Comparison of ENCODE assay signal across 28 mouse cellular contexts in the genomic region with DNA sequence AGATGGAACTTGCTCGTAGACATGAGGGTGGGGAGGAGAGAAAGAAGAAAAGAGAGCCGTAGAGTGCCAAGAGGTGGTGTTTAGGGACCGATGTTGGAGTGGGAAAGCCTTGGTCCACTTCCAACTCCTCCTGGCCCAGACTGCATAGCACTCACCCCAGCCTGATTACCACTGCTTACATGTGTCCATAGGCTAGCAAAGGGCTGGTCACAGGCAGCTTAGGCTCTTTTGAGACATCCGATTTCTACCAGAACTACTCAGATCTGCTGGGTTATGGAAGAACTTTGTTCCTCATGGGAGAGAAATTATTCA. TPM values are rescaled to one million over a fixed set of nuclear protein-coding genes. Genes with fewer than 3 reads are reported as not detected.
DNase-seq lines count a peak whose midpoint lies in the region; ATAC-seq and TF ChIP-seq lines count a peak whose summit lies in the region.
"Had no signal": no experiment of that assay in that cellular context is flagged by ENCODE, and none has a peak within 500 bp of the region (broad histone marks: within the 10 kb centered on the region; RNA-seq: fewer than 3 reads in every experiment).

No protein-coding gene starts in this region.

- intact Hi-C loops in left cerebral cortex, postnatal 4 days (cut with DNase I), result no loop called here

- H3K4me3 ChIP-seq in lung, postnatal 0 days (ENCODE audit: low read depth, low read length), result no peak overlapping the region
- no peak overlapping the region for H3K4me3 ChIP-seq in brown adipose tissue, adult 24 weeks (ENCODE audit: insufficient read depth, low read depth, low read length)
- H3K4me3 ChIP-seq: embryonic facial prominence, embryonic 13.5 days; embryonic facial prominence, embryonic 15.5 days; erythroblast, embryonic 14.5 days; forebrain, embryonic 10.5 days; forebrain, embryonic 12.5 days had no signal

- no peaks in the 10 kb centered on the region for H3K27me3 ChIP-seq in lung, postnatal 0 days (replicated peaks; ENCODE audit: insufficient read depth, low read length)
- H3K27me3 ChIP-seq: CH12.LX; embryonic facial prominence, embryonic 13.5 days; embryonic facial prominence, embryonic 15.5 days; forebrain, embryonic 12.5 days; Patski had no signal

- peak; percentile 58 for DNase-seq in adrenal gland, postnatal 10 days
- no peak for DNase-seq in adrenal gland, postnatal 14 days
- DNase-seq in left cerebral cortex, postnatal 4 days, result peak; percentile 13
- no peak for DNase-seq in left cerebral cortex, adult 8-10 months (ENCODE audit: low spot score in 2 of 2)
- DNase-seq in lung, postnatal 0 days (ENCODE audit: low spot score), result no peak
- no peak for DNase-seq in lung, postnatal 36 days
- DNase-seq: adrenal gland, adult 8-10 months; adrenal gland, postnatal 36 days; B cell, adult 2 months; cerebellum, adult 11 months; cerebellum, adult 18-20 months; cerebellum, adult 8-10 months; cerebellum, adult 9-11 months; cerebellum, postnatal 25 days; embryo, embryonic 11 days had no signal

- H3K27ac ChIP-seq in lung, postnatal 0 days (ENCODE audit: low read length), result no peak overlapping the region
- peak overlapping the region; percentile 44 for H3K27ac ChIP-seq in brown adipose tissue, adult 24 weeks (replicated peaks; ENCODE audit: low read depth, low read length)
- H3K27ac ChIP-seq: embryonic facial prominence, embryonic 13.5 days; embryonic facial prominence, embryonic 15.5 days; forebrain, embryonic 10.5 days; forebrain, embryonic 12.5 days had no signal

- no peaks in the 10 kb centered on the region for H3K4me1 ChIP-seq in lung, postnatal 0 days (ENCODE audit: insufficient read depth, low read depth, low read length)
- peaks cover 11% of the 10 kb centered on the region for H3K4me1 ChIP-seq in brown adipose tissue, adult 24 weeks (ENCODE audit: control insufficient read depth, insufficient read depth, insufficient read length, low read length)
- H3K4me1 ChIP-seq: embryonic facial prominence, embryonic 13.5 days; embryonic facial prominence, embryonic 15.5 days; forebrain, embryonic 12.5 days had no signal

- WGBS in lung, postnatal 0 days, result 47% methylated on average over 4 of the region's 4 CpGs

- H3K9me3 ChIP-seq in lung, postnatal 0 days (ENCODE audit: low read length), result no peaks in the 10 kb centered on the region
- H3K9me3 ChIP-seq: embryonic facial prominence, embryonic 13.5 days; embryonic facial prominence, embryonic 15.5 days; forebrain, embryonic 10.5 days; forebrain, embryonic 12.5 days had no signal

- H3K4me2 ChIP-seq in lung, postnatal 0 days (replicated peaks; ENCODE audit: low read depth, low read length), result no peak overlapping the region
- H3K4me2 ChIP-seq: embryonic facial prominence, embryonic 13.5 days; embryonic facial prominence, embryonic 15.5 days; forebrain, embryonic 12.5 days had no signal

- H3K36me3 ChIP-seq in lung, postnatal 0 days (ENCODE audit: insufficient read depth, low read length), result no peaks in the 10 kb centered on the region
- H3K36me3 ChIP-seq: embryonic facial prominence, embryonic 13.5 days; embryonic facial prominence, embryonic 15.5 days; forebrain, embryonic 10.5 days; forebrain, embryonic 12.5 days; G1E had no signal

- ATAC-seq in lung, postnatal 0 days, result peak; percentile 38; the same call in 1 of the 2 replicates
- ATAC-seq: activated CD4-positive, CD25-positive, alpha-beta regulatory T cell, adult 4 months; CD4-positive, CD25-positive, alpha-beta regulatory T cell, adult 4 months; forebrain, embryonic 14.5 days; forebrain, embryonic 16.5 days; Patski had no signal

- TF ChIP-seq CTCF in lung, postnatal 0 days (IDR thresholded peaks at IDR 0.05), result no peak

- no peak for TF ChIP-seq EP300 in lung, postnatal 0 days (IDR thresholded peaks at IDR 0.05)

- H3K9ac ChIP-seq in lung, postnatal 0 days (replicated peaks; ENCODE audit: low read depth), result no peak overlapping the region
- H3K9ac ChIP-seq: embryonic facial prominence, embryonic 13.5 days; embryonic facial prominence, embryonic 15.5 days; forebrain, embryonic 12.5 days had no signal

RNA-seq across cellular contexts. Expression of gene Rbm47, which starts 48.9 kb away (rescaled TPM):
- total RNA-seq in adrenal gland, postnatal 10 days (2021), result 10 to 100 TPM; 54.7 to 55.9 TPM
- 69.7 and 82.0 TPM in 2 replicates for total RNA-seq in adrenal gland, postnatal 14 days (2021)
- total RNA-seq in left cerebral cortex, postnatal 4 days (2021), result under 1 TPM; 0.83 to 0.96 TPM
- total RNA-seq in left cerebral cortex, adult 8-10 months (2022), result 1 to 10 TPM in 3 of 4 experiments, under 1 TPM in 1; 0.70 to 3.3 (median 1.9) TPM
- polyA plus RNA-seq in lung, postnatal 0 days (2015; fragmentation: Nextera tagmentation; extraction: Ambion mirVana), result 41.5 and 50.2 TPM in 2 replicates
- polyA plus RNA-seq in brown adipose tissue, adult 24 weeks (2012; ENCODE audit: insufficient read depth, insufficient read length, missing spikeins), result 36.3 and 37.5 TPM in 2 replicates
- polyA plus RNA-seq: G1E had no signal

Comparison
In these comparisons a context has a peak if more than half of its experiments do, and no peak if none do; other contexts are left out.
1. DNase-seq: peak in adrenal gland, postnatal 10 days (single experiment) and left cerebral cortex, postnatal 4 days (single experiment); none in adrenal gland, postnatal 14 days (single experiment), left cerebral cortex, adult 8-10 months (0 of 2), lung, postnatal 0 days (single experiment) and lung, postnatal 36 days (single experiment).
2. RNA of gene Rbm47, which starts 48.9 kb away (total RNA-seq): 69.7 to 82.0 TPM in adrenal gland, postnatal 14 days and 54.7 to 55.9 TPM in adrenal gland, postnatal 10 days; 0.70 to 3.3 TPM in left cerebral cortex, adult 8-10 months and 0.83 to 0.96 TPM in left cerebral cortex, postnatal 4 days; every median in the first group is over 10 times any median in the second.